Mouse (Mus musculus) embryo, embryonic 10.5 days (tissue): ENCODE measurements around the gene Usp24.

Experiments
- DNase-seq: peaks from one replicate; pipeline ENCODE4 v3.0.0-alpha.2; 2015; ENCODE audit warnings: low spot score

Usp24 gene

DNA sequence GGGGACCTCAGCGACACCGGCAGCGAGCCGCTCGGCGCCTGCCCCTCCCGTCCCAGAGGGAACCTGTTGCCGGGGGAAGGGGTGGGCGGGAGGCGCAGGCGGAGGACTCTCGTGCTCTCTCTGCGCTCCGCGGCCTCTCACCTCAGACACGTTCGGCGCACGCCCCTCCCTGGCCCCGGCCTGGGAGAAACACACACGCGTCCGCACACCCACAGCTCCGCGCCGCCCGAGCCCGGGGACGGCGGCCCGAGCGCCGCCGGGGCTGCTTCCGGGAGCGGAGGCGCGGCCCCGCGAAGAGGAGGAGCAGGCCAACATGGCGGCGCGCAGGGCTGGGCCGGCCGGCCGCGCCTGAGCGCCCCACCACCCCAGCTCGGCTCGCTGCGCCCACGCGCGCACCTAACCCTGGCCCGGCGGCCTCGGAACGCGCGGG lies at the start of gene Usp24:
TSS of gene Usp24 (plus strand) at position 293 of the 430 bp plus-strand sequence.
- peak; percentile 79 for DNase-seq

DNA sequence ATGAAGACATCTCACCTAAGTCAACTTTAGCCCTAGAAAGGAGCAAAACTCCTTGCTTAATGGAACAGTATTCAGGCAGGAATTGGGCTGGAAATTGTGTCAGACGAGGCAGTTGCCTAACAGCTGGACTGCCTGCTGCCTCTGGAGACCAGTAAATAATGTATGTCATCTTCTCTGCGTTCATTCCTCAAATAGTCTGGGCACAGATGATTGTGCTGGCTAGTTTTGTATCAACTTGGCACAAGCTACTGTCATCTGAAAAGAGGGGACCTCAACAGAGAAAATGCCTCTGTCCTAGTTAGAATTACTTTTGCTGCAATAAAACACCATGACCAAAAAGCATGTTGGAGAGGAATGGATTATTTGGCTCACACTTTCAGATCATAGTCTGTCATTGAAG lies 39.1 kb upstream of the Usp24 start:
- no peak for DNase-seq

DNA sequence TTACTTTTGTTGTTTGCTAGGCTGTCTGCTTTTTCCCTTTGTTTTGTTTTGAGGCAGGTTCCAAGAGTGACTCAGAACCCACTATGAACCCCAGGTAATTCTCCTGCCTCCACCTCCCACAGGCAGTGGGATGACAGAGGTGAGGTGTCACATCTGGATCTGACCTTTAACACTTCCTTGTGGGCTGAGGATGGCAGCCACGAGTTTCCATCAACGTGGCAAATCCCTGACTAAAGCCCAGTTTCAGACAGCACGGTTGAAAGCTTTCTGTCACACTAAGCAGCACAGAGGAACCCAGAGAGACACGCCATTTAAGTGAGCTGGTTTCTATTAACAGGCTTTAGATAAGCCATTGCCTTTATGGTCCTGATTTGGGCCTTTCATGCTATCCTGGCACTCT lies 36.8 kb upstream of the Usp24 start:
- no peak for DNase-seq

DNA sequence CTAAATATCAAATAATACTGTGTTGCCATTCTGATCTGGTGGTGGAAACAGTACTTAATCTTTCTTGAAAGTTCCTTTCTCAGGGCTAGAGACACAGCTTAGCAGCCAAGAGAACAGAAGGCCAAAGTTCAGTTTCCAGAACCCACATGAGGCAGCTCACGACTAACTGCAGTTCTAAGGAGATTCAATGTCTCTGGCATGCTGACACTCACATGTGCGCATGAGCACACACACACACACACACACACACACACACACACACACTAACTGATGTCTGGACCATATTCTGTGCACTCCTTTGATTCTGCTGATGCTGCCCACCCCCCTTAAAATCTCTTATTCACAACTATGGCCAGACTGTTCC lies 34.9 kb upstream of the Usp24 start:
- no peak for DNase-seq

DNA sequence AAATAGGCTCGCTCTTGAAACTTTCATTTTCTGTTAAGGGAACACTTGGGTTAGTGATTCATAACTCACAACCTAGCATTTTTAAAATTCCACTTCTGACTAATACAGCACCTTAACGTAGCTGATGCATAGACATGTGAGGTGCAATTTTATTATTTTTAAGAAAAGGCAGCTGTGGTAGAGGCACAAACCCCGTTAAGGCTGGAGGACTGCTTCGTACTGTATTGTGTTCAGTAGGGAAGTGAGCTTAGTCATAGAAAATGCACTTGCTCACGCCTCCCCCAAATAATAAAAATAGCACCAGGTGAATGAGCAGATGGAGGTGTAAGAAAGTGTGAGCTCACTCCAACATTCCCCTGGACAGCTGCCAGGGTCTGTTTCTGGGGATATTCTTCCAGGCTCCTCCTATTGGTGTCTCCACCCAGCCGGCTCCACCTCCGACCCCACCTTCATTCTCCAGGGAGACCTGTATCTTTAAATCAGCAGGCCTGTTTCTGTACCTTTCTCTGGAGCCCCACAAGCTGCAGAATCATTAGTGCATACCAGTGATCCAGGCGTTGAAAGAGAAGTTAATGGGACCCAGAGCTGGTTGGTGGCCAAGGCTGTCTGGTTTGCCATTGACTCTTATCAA lies 34.4 kb upstream of the Usp24 start:
- DNase-seq: no peak

DNA sequence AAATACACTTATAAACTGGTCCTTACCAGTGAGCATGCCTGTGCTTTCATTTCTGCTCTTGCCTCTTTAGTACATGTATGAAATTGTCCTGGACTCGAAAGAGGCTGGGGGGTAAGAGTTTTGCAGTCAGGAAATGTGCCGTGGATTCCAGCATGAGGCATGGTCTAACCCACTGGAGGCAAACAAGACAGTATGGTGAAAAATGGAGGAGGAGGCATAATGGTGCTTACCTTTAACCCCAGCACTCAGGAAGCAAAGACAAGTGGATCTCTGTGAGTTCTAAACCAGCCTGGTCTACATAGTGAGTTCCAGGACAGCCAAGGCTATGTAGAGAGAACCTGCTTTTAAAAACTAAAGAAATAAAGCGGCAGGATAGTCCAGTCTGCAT lies 33.9 kb upstream of the Usp24 start:
- no peak for DNase-seq

DNA sequence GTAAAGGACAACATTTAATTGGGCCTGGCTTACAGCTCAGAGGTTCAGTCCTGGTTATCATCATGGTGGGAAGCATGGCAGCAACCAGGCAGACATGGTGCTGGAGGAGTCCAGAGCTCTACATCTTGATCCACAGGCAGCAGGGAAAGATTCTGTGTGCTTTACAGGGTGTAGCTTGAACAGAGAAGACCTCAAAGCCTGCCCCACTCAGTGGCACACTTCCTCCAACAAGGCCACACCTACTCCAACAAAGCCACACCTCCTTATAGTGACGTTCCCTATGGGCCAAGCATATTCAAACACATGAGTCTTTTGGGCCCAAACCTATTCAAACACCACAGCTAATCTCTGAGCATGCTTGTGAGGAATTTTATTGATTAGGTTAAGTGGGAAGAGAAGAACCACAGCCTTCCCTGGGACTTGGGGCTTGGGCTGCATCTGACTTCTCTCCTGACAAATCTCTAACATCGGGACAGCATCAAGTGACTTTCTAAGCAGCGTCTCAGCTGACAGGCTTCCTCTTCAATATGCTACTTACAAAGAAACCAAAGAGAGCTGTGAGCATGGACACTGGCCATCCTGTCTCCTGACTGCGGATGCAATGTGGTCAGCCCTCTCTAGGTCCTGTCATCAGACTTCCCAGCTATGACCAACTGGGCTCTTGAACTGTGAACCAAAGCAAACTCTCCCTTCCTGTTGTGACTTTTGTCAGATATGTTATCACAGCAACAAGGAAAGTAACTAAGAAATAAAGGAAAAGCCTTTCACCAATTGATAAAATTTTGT lies 28.9 kb upstream of the Usp24 start:
- DNase-seq: no peak

DNA sequence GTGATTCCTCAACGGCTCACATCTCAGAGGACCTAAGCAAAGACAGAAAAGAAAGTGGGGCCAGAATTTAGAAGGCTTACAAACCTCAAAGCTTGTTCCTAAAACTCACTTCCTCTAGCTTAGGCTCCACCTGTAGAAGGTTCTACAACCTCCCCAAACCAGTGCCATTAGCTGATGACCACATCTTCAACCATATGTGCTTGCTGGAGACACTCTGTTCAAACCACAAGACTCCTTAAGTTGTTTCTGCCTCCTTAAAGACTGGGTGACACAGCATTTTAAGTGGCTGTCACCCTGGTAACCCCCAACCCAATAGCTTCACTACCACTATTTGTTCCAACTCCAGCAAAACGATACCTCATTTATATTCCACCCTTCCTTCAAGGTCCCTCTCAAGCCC lies 25.8 kb upstream of the Usp24 start:
- DNase-seq: no peak

DNA sequence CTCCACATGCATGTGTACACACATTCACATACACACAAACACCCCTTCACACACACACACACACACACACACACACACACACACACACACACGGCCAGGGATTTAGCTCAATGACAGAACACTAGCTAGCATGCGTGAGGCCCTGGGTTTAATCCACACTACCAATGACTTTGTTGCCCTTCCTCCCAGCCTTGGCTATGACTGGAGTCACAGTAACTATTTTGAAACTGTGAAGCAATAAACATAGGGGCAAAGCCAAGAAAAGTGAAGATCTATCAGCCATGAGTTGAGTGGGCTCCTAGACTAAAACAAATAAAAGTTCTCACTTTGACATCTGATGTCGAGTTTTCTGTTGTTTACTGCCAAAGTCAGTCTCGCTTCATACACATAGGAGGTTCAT lies 23.2 kb upstream of the Usp24 start:
- no peak for DNase-seq

DNA sequence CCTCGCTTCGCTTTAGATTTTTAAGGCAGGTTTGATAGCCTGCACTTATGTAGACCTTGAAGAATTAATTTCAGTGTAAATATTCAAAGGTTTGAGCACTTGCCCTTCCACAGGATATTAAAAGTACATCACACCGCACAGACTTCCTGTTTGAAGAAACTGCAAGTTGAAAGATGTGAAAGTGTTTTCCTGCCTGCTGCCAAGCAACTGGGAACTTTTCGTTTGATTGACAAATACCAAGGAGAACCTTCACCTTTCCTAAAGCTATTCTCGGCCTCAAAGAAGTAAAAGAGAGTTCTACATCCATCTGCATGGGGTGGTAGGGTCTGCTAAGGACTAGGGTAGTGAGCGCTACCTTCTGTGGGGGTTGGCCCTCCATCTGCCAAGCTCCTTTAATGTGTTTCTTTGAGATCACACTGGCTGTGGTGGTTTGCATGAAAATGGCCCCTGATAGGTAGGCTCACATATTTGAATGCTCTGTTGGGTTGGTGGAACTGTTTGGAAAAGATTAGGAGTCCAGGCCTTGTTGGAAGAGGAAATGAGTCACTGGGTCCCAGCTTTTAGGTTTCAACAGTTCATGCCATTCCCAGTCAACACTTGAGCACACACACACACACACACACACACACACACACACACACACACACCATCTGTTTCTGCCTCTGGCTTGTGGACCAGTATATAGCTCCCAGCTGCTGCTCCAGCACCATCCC lies 22.5 kb upstream of the Usp24 start:
- no peak for DNase-seq

DNA sequence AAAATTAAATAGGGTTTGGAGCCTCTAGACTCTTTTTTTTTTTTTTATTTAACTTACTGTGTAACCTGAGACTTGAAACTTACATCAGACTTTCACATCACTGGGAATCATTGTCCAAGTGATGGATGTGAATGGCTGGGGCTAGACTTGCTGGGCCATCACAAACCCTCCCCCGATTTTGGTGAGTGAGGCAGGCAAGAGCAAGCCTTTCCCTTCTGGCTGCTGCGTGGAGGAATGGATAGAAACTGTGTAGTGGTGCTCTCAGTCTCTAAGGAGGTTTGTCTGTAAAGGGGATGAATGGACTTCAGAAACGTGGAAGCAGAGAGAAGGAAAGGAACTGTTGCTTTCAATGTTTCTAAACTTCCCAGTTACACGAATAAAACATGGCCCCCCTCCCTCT lies 20.3 kb upstream of the Usp24 start:
- DNase-seq: peak; percentile 12

DNA sequence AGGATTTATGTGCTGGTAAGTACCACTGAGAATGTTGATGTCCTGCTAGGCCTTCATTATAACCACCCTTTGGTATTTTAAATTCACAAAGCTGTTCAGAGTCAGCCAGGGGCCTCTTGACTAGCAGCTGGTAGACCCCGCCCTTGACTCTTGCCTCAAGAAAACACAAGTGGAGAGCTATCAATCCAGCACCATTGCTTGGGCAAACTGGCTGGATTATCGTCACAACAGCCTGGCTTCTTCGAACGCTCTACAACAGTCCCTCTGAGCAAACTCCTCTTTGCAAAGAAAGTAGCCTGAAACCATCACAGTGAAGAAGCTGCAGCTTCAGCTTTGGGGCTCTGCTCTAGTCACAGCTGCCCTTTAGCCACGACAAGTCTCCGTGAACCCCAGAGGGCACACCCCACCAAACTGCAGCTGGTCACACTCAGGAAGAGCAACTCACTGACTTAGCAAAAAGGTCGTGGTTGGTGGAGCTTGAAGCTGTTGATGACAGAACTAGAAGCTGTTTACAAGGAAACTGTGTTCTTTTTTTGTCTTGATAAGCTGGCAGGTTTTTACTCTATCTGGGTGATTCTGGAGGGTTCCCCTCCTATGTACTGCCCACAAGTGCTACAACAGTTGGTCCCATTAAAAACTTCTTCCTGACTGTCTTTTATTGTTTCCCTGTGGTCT lies 19.5 kb upstream of the Usp24 start:
- DNase-seq: no peak

DNA sequence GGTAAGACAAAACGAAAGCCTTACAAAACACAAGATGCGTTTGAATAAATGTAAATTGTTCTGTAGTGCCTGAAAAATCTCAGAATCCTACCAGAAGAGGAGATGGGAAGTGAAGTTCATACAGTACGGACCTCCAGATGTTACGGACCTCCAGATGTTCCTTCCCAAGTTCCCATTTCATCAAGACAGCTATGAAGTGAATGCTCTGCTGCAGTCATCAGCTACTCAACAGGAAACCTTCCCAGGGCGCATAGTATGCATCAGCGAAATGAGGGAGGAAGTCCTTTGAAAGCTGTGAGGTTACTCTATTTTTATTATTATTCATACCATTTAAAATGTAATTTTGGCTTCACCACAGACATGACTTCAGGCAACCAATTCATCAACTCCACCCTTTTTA lies 14.7 kb upstream of the Usp24 start:
- DNase-seq: no peak

DNA sequence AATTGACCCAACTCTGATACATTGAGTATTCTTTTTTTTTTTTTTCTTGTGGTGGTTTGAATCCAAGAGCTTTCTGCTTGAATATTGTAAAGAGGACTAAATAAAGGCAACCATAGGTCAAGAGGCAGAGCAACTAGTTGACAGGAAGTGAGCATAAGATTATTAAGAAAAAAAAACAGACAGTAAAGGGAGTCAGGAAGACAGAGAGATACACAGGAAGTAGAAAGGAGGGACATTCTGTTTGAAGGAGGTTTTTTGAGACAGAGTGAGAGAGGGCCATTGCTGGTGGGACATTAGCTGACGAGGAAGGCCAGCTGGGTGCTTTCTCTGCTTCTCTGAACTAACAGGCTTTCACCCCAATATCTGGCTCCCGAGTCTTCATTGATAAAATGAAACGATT lies 7.9 kb upstream of the Usp24 start:
- no peak for DNase-seq

DNA sequence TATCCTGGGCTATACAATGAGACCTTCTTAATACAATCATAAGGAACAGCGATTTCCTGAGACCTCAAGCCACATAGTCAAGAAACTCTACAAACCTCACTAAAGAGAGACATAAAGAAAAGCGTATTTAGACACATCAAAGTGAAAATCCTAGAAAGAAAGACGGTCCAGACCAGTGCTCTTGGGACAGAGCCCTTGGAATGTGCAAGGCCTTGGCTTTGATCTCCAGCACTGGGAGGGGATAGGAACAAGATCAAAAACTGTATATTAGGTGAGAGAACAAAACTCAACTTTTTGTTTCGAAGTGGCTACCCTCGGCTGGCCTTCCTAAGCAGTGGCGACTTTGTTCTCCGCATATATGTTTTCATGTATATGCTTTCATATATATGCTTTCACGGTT lies 3.4 kb upstream of the Usp24 start:
- DNase-seq: no peak

DNA sequence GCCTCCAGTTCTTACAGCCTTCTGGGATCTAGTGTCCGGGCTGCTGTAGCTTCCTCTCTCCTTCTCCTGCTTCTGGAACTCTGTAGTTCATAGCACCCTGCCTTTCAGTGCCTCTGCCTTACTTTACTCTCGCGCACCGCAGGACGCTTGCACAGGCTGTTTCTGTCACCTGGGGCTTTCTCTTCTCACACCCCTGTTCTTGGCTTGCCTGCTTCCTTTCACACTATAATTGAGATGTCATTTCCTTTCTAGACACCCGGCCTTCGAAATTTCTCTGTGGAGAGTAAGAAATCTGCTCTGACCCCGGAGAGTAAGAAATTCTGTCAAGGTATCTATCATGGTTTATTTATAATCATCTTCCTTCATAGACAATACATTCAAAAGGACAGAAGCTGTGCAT lies 2.9 kb upstream of the Usp24 start:
- no peak for DNase-seq

DNA sequence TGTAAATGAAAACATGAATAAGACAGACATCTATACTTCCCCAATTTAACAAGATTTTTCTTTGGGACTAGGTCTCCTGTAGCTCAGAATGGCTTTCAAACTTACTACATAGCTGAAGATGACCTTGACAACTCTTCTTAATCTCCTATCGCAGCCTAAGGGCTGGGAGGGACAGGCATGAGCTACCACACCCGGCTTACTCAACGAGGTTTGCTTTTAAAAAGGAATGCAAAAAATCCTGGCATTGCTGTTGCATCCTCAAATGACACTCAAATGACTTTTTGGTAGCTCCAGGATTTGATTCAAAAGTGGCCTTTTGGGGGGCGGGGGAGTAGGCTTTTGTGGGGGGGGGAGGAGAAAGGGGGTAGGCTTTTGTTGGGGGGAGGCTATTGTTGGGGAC lies 2.1 kb upstream of the Usp24 start:
- no peak for DNase-seq

DNA sequence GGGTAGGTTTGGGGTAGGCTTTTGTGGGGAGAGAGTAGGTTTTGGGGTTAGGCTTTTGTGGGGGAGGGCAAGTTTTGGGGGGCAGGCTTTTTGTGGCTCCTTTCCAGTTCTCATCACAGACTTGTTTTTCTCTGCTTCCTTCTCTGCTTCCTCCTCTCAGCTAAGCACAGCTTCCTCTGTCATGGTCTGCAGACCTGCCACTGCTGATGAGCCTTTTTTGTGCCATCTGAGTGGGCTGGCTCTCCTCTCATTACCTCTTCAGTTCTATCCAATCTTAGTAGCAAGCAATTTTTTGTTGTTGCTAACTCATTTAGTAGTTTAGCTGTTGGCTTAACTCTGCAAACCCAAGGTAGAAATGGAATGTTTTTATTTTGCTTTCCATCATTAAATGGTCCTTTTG lies 1.7 kb upstream of the Usp24 start:
- DNase-seq: no peak

DNA sequence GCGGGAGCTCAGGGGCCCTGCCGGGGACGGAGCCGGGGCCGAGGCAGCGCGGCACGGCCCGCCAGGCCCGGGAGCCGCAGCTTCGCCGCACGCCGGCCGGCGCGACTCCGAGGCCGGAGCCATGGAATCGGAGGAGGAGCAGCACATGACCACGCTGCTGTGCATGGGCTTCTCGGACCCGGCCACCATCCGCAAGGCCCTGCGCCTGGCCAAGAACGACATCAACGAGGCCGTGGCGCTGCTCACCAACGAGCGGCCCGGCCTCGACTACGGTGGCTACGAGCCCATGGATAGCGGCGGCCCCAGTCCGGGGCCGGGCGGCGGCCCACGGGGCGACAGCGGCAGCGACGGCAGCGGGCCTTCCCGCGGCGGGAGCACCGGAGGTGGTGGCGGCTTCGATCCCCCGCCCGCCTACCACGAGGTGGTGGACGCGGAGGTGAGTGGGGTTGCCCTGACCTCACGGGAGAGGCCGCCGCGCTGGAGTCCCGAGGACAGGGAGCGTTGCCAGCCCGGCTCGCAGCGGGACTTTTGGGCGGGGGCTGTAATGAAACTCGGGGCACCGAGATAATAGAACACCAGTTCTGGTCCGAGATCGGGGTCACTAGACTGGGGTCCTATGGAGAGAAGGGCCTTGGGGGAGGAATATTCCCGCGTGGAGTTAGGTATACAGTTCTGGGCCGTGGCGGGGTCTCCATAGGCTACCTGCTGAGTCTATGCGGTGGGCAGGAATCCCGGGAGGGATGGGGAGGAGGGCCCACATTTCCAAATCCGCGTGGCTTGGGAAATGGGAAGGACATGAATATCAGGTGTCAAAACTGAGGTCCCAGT lies 552 bp downstream of the Usp24 start:
- DNase-seq: peak; percentile 59

DNA sequence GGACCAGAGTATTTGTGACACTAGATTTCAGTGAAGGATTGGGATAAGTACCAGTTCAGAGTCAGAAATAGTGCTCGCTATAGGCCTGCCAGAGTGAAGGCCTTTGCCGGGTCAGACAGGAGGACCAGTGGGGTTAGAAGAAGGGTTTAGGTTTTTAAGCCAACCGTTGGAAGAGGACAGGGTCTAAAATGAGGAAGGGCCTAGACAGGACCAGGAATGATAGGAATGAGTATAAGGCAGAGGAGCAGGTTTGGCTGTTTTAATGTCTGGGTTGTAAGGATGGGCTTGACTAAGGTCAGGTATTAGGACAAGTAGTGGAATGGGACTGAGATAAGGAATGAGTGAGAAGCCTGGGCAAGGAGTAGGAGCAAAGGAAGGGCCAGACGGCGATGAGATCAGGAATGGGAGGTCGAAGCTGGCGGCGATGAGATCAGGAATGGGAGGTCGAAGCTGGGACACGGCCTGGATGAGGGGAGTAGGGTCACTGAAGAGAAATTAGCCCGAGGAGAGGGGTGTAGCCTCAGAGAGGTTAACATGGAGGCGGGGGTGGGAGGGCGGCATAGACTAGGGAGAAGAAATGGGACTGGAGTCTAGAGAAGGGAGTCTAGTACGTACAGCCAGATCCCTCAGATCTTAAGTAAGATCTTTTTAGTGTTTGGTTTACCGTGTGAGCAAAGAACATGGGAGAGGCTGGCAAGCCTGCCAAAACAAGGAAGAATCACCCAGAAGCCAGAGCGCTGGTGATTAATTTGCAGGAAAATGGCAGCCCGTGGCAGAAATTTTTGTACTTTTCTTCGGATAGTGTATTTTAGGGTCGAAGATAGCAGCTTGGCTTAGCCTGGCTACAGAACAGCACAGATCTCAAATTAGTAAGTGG lies 1.4 kb downstream of the Usp24 start:
- DNase-seq: peak; percentile 49

DNA sequence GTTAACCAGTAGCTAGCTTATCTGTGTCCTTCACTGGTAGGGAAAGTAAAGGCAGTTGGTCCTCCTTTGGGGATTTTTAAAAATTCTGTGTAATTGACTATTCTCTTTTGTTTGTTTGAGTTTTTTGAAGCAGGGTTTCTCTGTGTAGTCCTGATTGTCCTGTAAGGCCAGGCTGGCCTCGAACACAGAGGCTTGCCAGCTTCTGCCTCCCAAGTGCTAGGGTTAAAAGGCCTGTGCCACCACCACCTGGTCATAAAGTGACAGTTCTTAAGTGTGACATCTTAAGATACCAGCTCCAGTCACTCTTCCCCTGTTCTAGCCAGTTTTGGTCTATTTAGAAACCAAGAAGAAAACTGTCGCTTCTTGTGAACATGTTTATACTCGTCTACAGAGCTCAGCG lies 2.2 kb downstream of the Usp24 start:
- no peak for DNase-seq
